Mouse (Mus musculus): Measurements from ENCODE around the gene Pck1.

DNA sequence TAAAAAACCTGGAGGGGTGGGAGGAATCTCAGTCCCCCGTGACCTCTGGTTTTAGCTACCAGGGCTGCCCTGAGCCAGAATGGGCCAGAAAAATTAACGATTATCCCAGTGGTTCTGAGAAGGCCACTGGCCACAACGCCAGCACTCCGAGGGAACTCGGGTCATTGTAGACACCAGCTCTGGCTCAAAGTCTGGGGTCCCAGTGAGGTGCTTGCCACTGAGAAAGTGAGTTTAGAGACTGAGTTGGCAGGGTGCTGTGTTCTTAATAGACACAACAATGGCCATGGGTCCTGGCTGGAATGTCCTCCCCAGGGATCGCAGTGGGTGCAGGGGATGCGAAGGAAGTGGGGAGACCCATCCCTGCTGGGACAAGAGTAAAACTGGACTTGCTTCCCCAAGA is 29.1 kb downstream of the Pck1 start:
- TF ChIP-seq CTCF (IDR thresholded peaks at IDR 0.05; ENCODE audit: extremely low read depth, insufficient read depth, low read length) (no peak), POLR2A (IDR thresholded peaks at IDR 0.05; ENCODE audit: extremely low read depth, insufficient read depth, low read length) (no peak)

All from cortical plate, adult 2 months (tissue).